Mouse (Mus musculus) B cell, adult 2 months (primary cell): Measurements from ENCODE around the gene Tnxb.

ENCODE experiments used
- DNase-seq, 2 experiments: peaks; one replicate each; pipeline ENCODE4 v3.0.0; 2022

Gene Tnxb

GRCm38 (mm10) chr17:34660259-34660820 is 10.0 kb upstream of the Tnxb start:
- no peak for DNase-seq

GRCm38 (mm10) chr17:34661121-34661591 is 9.2 kb upstream of the Tnxb start:
- DNase-seq = no peak

- no peak for DNase-seq
Measured at GRCm38 (mm10) chr17:34662468-34662867, 7.9 kb upstream of the Tnxb start.

- DNase-seq = no peak
Measured at GRCm38 (mm10) chr17:34662978-34663377, 7.4 kb upstream of the Tnxb start.

- no peak for DNase-seq
Measured at GRCm38 (mm10) chr17:34663558-34663957, 6.8 kb upstream of the Tnxb start.

GRCm38 (mm10) chr17:34664472-34664871 is 5.9 kb upstream of the Tnxb start:
- DNase-seq = no peak

- DNase-seq = no peak
Measured at GRCm38 (mm10) chr17:34671151-34672066, 1.1 kb downstream of the Tnxb start.

- no peak for DNase-seq
Measured at GRCm38 (mm10) chr17:34672246-34672792, 2.0 kb downstream of the Tnxb start.

- DNase-seq = no peak
Measured at GRCm38 (mm10) chr17:34673139-34673538, 2.8 kb downstream of the Tnxb start.

GRCm38 (mm10) chr17:34674524-34675204 is 4.3 kb downstream of the Tnxb start:
- no peak for DNase-seq

- DNase-seq = no peak
Measured at GRCm38 (mm10) chr17:34675205-34676092, 5.1 kb downstream of the Tnxb start.

GRCm38 (mm10) chr17:34676093-34676460 is 5.7 kb downstream of the Tnxb start:
- no peak for DNase-seq

- DNase-seq = no peak
Measured at GRCm38 (mm10) chr17:34676671-34677070, 6.3 kb downstream of the Tnxb start.

GRCm38 (mm10) chr17:34680191-34680590 is 9.9 kb downstream of the Tnxb start:
- DNase-seq = no peak

GRCm38 (mm10) chr17:34680621-34681020 is 10.3 kb downstream of the Tnxb start:
- no peak for DNase-seq

GRCm38 (mm10) chr17:34681132-34681571 is 10.8 kb downstream of the Tnxb start:
- no peak for DNase-seq

- no peak for DNase-seq
Measured at GRCm38 (mm10) chr17:34681881-34682536, 11.7 kb downstream of the Tnxb start.

GRCm38 (mm10) chr17:34683179-34683578 is 12.8 kb downstream of the Tnxb start:
- no peak for DNase-seq

- DNase-seq = no peak
Measured at GRCm38 (mm10) chr17:34683686-34684220, 13.4 kb downstream of the Tnxb start.

GRCm38 (mm10) chr17:34684253-34684893 is 14.0 kb downstream of the Tnxb start:
- DNase-seq = no peak
